Mouse (Mus musculus): Measurements from ENCODE around the gene Sort1.

DNA sequence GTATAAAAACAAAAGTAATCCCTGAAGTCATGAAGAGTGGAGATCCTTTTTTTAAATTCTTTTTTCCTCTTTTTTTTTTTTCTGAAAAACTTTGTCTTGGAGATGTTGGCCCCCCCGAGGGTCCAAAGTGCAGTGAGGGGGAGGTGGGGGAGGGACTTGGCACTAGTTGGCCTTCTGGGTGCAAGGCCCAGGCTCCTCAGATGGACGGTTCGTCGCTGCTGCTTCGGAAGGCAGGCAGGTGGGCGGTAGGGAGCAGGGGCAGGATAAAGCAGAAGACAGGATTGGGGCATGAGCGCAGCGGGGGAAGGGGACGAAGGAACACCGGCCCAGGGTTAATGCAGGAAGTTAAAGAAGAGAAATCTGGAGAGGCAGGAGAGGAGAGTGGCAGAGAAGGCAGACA is 108.4 kb downstream of the Sort1 start:
- TF ChIP-seq POLR2A (IDR thresholded peaks at IDR 0.05; ENCODE audit: control insufficient read depth, extremely low read depth, insufficient read depth, low read length, poor library complexity) (no peak), CTCF (IDR thresholded peaks at IDR 0.05; ENCODE audit: borderline replicate concordance, control insufficient read depth, extremely low read depth, insufficient read depth, low read length, poor library complexity) (no peak)

Data from thymus, adult 2 months (tissue).